Mouse (Mus musculus) embryonic facial prominence, embryonic 11.5 days (tissue): Measurements from ENCODE around the gene Gm9508. TPM values are rescaled to one million over a fixed set of nuclear protein-coding genes. Genes with fewer than 3 reads are reported as not detected.
"Not testable (repeated sequence)": the region's sequence is repeated elsewhere in the genome, so short reads cannot be mapped to it uniquely, and the experiment has no call there.

Experiments
- ATAC-seq: fragments of 200-750 bp; cut with Nextera tagmentation; replicated peaks from 2 replicates; pipeline ENCODE4 v1.8.0; 2017; ENCODE audit warnings: low read depth; ENCODE audit not compliant: insufficient number of reproducible peaks, low FRiP score, low TSS enrichment
- DNase-seq: peaks from one replicate; pipeline ENCODE4 v3.0.0-alpha.2; 2015; ENCODE audit warnings: low spot score
- H3K27ac ChIP-seq: fragments of 300-500 bp; sonication (generic); replicated peaks from 2 replicates; pipeline ENCODE4 v1.5.1; 2014; ENCODE audit warnings: mild to moderate bottlenecking, low read depth, low read length, control low read depth
- H3K27me3 ChIP-seq: fragments of 300-500 bp; sonication (generic); 2 replicates; pipeline ENCODE4 v1.6.1; 2014; ENCODE audit warnings: mild to moderate bottlenecking, low read length, moderate library complexity, mixed read lengths; ENCODE audit not compliant: control insufficient read depth, insufficient read depth
- H3K36me3 ChIP-seq: fragments of 300-500 bp; sonication (generic); replicated peaks from 2 replicates; pipeline ENCODE4 v1.6.1; 2014; ENCODE audit warnings: low read depth, mild to moderate bottlenecking, low read length, moderate library complexity, mixed read lengths; ENCODE audit not compliant: control insufficient read depth, insufficient read depth
- H3K4me1 ChIP-seq: fragments of 300-500 bp; sonication (generic); 2 replicates; pipeline ENCODE4 v1.6.1; 2014; ENCODE audit warnings: low read length, mixed read lengths; ENCODE audit not compliant: control insufficient read depth, insufficient read depth
- H3K4me2 ChIP-seq: fragments of 300-500 bp; sonication (generic); 2 replicates; pipeline ENCODE4 v1.6.1; 2014; ENCODE audit warnings: low read depth, mild to moderate bottlenecking, control low read depth, low read length, moderate library complexity
- H3K4me3 ChIP-seq: fragments of 300-500 bp; sonication (generic); 2 replicates; pipeline ENCODE4 v1.5.1; 2014; ENCODE audit warnings: low read depth, low read length, control low read depth
- H3K9ac ChIP-seq: fragments of 300-500 bp; sonication (generic); replicated peaks from 2 replicates; pipeline ENCODE4 v1.6.1; 2014; ENCODE audit warnings: mild to moderate bottlenecking, control low read depth, low read length
- H3K9me3 ChIP-seq: fragments of 300-500 bp; sonication (generic); replicated peaks from 2 replicates; pipeline ENCODE4 v1.6.1; 2016; ENCODE audit warnings: mild to moderate bottlenecking, low read length, inconsistent platforms, mixed read lengths; ENCODE audit not compliant: control insufficient read depth
- WGBS: fragments of 180-500 bp; shearing (Covaris S2); extraction: QIAGEN DNeasy Blood & Tissue Kit; methylation state at CpG from one replicate; pipeline ENCODE4 v1.1.7; 2014; 5-methylcytosine and 5-hydroxymethylcytosine counted together
- polyA plus RNA-seq: library from polyadenylated mRNA; unstranded; fragments of >200 nt; fragmentation: Nextera tagmentation; extraction: Ambion mirVana; gene quantifications from 2 replicates; pipeline ENCODE4 v1.2.1, GENCODE M21; 2014

Gm9508 gene
- polyA plus RNA-seq, 1 experiment from 2014 or later = not detected

DNA sequence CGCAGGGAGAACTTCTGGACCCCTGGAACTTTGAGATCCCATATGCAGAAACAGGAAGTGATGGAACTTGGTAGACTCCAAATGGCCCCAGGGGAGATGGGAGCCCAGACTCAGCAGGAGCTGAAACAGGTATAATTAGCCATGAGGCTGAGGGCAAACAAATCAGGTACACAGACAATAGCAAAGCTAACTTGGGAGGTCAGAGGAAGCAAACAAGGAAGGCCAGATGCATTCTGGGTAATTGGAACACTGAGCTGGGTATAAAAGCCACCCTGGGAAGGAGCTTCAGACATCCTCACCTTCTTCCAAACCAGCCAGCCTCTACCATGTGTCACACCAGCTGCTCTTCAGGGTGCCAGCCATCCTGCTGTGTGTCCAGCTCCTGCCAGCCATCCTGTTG is 23.3 kb upstream of the Gm9508 start, which contains the start of gene Krtap12-1:
Gene Krtap12-1, plus strand, starts transcription at position 301 of the 400 bp plus-strand sequence.
- not testable (repeated sequence) for H3K4me2 ChIP-seq, DNase-seq, H3K9me3 ChIP-seq, H3K27ac ChIP-seq, ATAC-seq, H3K4me1 ChIP-seq, H3K9ac ChIP-seq, H3K36me3 ChIP-seq, H3K4me3 ChIP-seq, H3K27me3 ChIP-seq
- 81% methylated on average over 1 of the region's 1 CpGs for WGBS

DNA sequence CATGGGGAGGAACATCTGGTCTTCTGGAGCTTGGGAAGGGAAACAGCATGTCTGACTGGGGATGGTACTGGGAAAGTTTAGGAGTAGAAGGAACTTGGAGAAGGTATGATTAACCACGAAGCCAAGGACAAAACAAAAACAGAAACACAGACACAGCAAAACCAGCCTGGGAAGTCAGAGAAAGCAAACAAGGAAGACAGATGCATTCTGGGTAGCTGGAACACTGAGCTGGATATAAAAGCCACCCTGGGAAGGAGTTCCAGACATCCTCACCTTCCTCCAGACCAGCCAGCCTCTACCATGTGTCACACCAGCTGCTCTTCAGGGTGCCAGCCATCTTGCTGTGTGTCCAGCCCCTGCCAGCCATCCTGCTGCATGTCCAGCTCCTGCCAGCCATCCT is 18.5 kb upstream of the Gm9508 start, which contains the start of gene Gm10142:
Gene Gm10142, plus strand, starts transcription at position 301 of the 400 bp plus-strand sequence.
- DNase-seq (no peak), ATAC-seq (no peak)
- H3K4me1 ChIP-seq = no peaks in the 10 kb centered on the region
- H3K27me3 ChIP-seq = no peaks in the 10 kb centered on the region
- H3K36me3 ChIP-seq = no peaks in the 10 kb centered on the region
- H3K9me3 ChIP-seq = no peaks in the 10 kb centered on the region
- H3K4me2 ChIP-seq = no peak within 1 kb of the TSS
- H3K27ac ChIP-seq = no peak within 1 kb of the TSS
- WGBS = 93% methylated on average over 1 of the region's 1 CpGs
- no peak within 1 kb of the TSS for H3K4me3 ChIP-seq
- no peak within 1 kb of the TSS for H3K9ac ChIP-seq

DNA sequence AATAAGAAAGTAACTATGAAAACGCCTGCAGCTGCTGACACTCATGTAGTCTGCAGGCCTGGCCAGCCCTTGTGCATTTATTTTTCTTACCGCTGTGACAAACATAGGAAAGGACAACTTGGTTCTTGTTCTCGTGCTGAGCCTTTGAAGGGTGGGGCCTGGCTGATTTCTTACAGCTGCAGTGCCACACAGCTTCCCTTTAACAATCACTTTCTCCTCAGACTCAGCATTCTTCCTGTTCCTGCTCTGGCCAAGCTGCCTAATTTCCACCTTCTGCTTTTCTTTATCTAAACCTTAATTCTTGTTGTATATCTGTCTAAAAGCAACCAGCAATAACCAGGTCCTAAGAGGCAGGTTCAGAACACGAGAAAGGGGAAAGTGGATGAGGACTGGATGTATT is 16.7 kb upstream of the Gm9508 start:
- Histone ChIP-seq H3K27ac (no peak overlapping the region), H3K9me3 (no peaks in the 10 kb centered on the region), H3K4me1 (no peaks in the 10 kb centered on the region), H3K4me3 (no peak overlapping the region), H3K4me2 (no peak overlapping the region), H3K27me3 (no peaks in the 10 kb centered on the region), H3K9ac (no peak overlapping the region), H3K36me3 (no peaks in the 10 kb centered on the region)
- no peak for ATAC-seq
- 57% methylated on average over 4 of the region's 4 CpGs for whole genome bisulfite sequencing
- DNase-seq = no peak

DNA sequence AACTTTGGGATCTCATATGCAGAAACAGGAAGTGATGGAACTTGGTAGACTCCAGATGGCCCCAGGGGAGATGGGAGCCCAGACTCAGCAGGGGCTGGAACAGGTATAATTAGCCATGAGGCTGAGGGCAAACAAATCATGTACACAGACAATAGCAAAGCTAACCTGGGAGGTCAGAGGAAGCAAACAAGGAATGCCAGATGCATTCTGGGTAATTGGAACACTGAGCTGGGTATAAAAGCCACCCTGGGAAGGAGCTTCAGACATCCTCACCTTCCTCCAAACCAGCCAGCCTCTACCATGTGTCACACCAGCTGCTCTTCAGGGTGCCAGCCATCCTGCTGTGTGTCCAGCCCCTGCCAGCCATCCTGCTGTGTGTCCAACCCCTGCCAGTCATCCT is 14.1 kb upstream of the Gm9508 start, which contains the start of gene Gm10024:
Gene Gm10024, plus strand, starts transcription at position 301 of the 400 bp plus-strand sequence.
- H3K36me3 ChIP-seq, H3K4me3 ChIP-seq, H3K4me2 ChIP-seq, H3K27me3 ChIP-seq, DNase-seq, H3K27ac ChIP-seq, H3K9ac ChIP-seq, ATAC-seq, H3K4me1 ChIP-seq, H3K9me3 ChIP-seq: not testable (repeated sequence)

DNA sequence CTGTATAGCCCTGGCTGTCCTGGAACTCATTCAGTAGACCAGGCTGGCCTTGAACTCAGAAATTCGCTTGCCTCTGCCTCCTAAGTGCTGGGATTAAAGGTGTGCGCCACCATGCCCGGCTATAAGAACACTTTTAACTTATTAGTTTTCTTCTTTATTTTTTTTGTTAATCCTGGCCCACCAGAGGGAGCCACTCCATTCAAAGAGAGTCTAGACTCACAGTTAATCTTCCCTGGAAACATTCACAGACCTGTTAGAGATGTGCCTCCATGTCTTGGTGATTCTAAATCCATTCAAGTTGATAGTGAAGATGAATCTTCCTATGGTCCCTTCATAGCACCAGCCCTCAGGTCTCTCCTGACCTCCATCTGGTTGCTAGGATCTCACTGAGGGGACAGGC is 12.8 kb upstream of the Gm9508 start:
- Histone ChIP-seq H3K4me3 (no peak overlapping the region), H3K27me3 (no peaks in the 10 kb centered on the region), H3K4me2 (no peak overlapping the region), H3K36me3 (no peaks in the 10 kb centered on the region), H3K4me1 (no peaks in the 10 kb centered on the region), H3K9me3 (no peaks in the 10 kb centered on the region), H3K27ac (no peak overlapping the region), H3K9ac (no peak overlapping the region)
- ATAC-seq (no peak), DNase-seq (no peak)
- 78% methylated on average over 3 of the region's 3 CpGs for WGBS

DNA sequence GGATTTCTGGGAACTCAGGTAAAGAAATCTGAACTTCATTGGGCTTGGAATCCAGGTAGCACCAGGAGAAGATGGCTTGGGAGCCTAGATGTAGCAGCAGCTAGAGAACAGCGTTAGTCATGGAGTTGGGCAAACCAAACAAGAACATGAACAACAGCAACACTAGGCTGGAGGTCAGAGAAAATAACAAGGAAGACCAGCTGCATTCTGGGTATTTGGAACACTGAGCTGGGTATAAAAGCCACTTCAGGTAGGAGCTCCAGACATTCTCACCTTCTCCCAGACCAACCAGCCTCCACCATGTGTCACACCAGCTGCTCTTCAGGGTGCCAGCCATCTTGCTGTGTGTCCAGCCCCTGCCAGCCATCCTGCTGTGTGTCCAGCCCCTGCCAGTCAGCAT is 9.3 kb upstream of the Gm9508 start, which contains the start of gene Gm10272:
Gene Gm10272, plus strand, starts transcription at position 301 of the 400 bp plus-strand sequence.
- no peak within 1 kb of the TSS for H3K9ac ChIP-seq
- DNase-seq (no peak), ATAC-seq (no peak)
- no peaks in the 10 kb centered on the region for H3K4me1 ChIP-seq
- no peak within 1 kb of the TSS for H3K27ac ChIP-seq
- H3K36me3 ChIP-seq = no peaks in the 10 kb centered on the region
- no peaks in the 10 kb centered on the region for H3K9me3 ChIP-seq
- no peak within 1 kb of the TSS for H3K4me2 ChIP-seq
- WGBS = 91% methylated on average over 1 of the region's 1 CpGs
- H3K4me3 ChIP-seq = no peak within 1 kb of the TSS
- H3K27me3 ChIP-seq = no peaks in the 10 kb centered on the region

DNA sequence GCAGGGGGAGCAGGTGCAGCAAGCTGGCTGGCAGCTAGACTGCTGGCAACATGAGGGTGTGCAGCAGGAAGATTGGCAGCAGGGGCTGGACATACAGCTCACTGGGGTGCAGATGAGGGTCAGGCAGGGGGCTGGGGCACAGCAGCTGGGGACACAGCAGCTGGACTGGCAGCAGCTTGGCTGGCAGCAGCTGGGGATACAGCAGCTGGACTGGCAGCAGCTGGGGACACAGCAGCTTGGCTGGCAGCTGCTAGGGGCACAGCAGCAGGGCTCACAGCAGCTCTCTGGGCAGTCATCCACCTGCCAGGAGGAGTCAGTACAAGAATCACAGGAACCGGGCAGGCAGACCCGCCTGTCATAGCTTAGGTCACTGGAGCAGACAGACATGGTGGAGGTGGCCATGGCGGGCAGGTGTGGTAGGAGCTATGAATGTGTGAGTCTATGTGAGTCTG is 6.7 kb downstream of the Gm9508 start, which contains the start of gene Gm19402:
Gene Gm19402, minus strand, starts transcription at position 402 of the 452 bp plus-strand sequence.
- H3K36me3 ChIP-seq, H3K9ac ChIP-seq, H3K9me3 ChIP-seq, H3K4me3 ChIP-seq, H3K4me2 ChIP-seq, H3K27ac ChIP-seq, ATAC-seq, DNase-seq, H3K4me1 ChIP-seq: not testable (repeated sequence)
- WGBS = 77% methylated on average over 3 of the region's 3 CpGs
- peaks cover 25% of the 10 kb centered on the region for H3K27me3 ChIP-seq

DNA sequence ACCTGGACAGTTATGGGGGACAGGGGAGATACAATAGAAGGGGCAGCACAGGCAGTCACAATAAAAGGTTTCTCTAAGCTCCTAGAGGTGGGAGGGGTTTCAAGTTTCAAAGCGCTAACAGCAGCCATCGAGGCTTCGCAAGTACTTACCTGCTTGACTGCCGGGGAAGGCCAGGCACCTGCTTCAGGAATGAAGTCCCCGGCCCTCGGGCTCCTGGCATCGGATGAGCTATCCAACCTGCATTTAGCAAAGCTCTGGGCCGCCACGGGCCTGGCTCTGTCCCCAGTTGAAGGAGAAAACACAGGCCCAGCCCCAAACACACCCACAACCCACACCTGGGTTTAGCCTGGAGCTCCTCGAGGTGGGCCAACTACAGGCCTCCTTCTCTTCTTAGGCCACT is 10.0 kb downstream of the Gm9508 start:
- DNase-seq = peak; percentile 29
- Histone ChIP-seq H3K4me2 (no peak overlapping the region), H3K9me3 (no peaks in the 10 kb centered on the region), H3K36me3 (no peaks in the 10 kb centered on the region), H3K4me1 (peaks cover 2% of the 10 kb centered on the region), H3K27ac (no peak overlapping the region), H3K27me3 (peaks cover 25% of the 10 kb centered on the region), H3K9ac (no peak overlapping the region), H3K4me3 (no peak overlapping the region)
- no peak for ATAC-seq
- 18% methylated on average over 10 of the region's 10 CpGs for WGBS
